Mouse (Mus musculus) gastrocnemius, adult 18-20 months (tissue): Measurements from ENCODE around the gene Zg16. TPM values are rescaled to one million over a fixed set of nuclear protein-coding genes. Genes with fewer than 3 reads are reported as not detected.

ENCODE experiments used
- DNase-seq: peaks from one replicate; pipeline ENCODE4 v3.0.0; 2021; ENCODE audit warnings: low spot score
- total RNA-seq, 2 experiments: library from RNA; stranded (reverse); gene quantifications; 2 replicates each; pipeline ENCODE4 v1.2.3; 2021

Gene Zg16
- total RNA-seq, 2 experiments from 2014 or later = not detected

DNA sequence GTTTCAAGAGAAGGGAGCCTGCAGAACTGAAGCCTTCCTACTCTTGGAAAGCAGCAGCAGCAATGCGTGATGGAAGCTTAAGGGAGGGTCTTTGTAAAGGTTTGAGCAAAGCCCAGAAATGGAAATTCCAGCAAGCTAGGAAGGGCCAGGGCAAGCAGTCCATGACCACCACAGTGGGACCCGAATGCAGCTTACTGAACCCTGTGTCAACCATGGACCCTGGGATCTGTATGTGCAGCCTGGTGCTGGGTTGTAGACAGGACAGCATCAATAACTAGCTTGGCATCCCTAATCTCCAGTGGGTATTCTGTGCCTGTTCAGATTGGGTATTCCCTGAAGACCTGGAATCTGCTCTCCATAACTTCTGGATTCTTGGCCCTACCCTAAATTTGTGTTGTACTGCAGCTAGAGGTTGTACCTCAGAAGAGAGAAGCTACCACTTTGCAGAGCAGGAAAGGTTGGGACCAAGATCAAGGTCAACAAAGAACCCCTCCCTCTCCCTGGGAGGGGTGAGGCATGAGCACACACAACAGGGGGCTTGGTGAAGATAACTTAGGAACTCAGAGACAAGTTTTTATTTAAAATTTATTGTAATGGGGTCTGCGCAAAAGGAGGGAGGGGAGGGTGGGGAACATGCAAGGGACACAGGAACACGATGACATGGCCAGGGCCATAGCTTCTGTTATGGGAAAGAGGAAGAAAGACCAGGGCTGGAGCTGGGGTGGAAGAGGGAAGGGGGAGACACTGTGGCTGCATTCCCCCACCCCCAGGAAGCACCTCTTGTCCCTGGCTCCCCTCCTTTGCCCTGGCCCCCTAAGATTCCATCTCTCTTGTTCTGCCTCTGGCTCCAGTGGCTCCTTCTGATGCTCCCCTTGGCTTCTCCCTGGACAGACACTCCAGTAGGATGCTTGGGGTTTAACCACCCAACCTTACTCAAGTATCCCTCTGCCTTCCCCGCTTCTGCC is 65.3 kb downstream of the Zg16 start:
- DNase-seq = no peak

DNA sequence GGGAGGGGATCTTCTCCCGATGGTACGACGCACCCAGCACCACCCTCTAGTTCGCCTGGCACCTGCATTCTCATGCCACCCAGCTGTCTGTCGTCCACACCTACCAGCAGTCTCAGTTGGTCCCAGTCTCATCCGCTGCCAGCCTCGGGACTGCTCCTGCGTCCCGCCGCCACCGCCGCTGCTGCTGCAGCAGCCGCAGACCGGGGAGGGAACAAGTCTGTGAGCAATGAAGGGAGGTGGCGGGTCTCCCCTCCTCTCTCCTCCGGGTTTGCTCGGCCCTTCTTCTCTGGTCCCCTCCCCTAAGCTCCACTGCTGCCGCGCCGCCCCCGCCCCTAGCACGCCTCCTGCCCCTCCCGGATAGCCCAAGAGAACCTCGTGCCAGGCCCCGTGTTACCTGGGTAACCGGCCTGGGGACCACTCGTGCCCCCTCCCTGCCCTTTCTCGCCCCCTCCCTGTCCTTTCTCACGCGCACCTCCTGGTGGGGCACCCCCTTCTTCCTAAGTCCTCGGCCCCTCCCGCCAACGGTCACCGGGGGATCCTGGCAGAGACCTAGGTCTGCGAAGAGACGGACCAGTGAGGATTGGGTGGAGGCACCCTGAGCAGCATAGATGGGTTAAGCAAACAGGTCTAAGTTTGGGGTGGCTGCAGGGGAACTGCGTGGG is 66.1 kb downstream of the Zg16 start, which contains the start of the genes Gm42742 and Prrt2:
Gm42742 (minus strand) TSS at position 197 of the 662 bp plus-strand sequence.
Prrt2 (minus strand) TSS at position 311 of the 662 bp plus-strand sequence.
- DNase-seq = no peak

DNA sequence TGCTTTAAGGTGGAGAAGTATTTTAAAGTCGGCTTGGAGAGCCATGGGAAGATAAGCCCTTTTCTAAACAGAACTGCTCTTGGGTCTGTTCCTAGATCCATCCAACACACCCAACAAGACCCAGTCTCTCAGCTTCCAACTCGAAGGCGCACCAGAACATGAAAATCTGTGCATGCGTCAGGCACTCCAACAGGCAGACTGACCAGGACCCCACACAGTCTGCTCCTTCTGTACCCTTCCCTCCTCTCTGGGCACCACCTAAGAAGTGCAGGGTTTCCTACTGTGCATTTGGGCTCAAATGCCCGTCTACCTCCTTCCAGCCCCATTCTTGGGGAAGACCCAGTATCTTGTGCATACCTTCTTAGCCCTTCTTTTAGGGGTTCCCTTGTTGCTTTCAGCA is 66.6 kb downstream of the Zg16 start:
- no peak for DNase-seq

DNA sequence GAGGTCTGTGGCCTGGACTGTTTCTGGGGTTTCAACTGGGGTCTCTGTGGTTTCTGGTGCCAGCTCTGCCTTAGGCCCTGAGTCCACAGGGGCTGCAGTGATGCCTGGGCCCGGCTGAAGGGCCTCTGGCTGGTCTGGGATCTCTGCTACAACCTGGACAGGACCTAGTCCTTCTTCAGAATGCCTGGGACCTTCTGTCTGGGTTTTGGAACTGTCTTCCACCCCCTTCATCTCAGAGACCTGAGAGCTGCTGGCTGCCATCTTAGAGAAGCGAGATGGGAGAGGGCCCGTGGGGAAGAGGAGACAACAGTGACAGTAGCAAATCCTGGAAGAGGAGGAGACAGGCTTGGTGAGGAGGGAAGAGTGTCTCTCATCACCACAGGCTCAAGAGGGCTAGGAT is 67.1 kb downstream of the Zg16 start:
- DNase-seq = no peak

DNA sequence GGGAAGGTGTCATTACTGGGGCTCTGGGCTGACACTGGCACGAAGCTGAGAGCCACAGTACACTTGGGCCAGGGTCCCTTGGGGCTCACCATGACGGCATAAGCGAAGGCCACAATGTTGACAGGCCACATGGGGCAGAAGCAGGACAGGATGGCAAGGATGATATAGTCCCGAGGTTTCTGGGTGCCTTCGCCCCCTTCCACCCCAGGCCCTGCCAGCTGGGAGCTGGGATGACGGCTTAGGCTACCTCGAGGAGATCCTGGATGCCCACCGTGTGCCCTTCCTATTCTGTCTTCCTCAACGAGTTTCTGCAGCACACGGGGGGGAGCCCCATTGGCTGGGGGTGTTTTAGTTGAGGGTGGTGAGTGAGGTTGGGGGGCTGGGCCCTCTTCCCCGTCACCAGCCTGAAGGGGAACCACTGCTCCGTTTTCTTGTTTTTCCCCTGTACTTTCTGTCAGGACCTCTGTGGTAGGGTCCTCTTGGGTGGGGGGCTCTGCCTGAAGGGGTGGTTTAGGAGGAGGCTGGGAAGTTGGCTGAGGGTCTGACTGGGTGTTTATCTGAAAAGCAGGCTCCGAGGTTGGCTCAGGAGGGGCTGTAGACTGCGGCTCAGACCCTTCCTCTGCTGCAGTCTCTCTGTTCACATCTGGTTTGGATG is 67.7 kb downstream of the Zg16 start:
- no peak for DNase-seq

DNA sequence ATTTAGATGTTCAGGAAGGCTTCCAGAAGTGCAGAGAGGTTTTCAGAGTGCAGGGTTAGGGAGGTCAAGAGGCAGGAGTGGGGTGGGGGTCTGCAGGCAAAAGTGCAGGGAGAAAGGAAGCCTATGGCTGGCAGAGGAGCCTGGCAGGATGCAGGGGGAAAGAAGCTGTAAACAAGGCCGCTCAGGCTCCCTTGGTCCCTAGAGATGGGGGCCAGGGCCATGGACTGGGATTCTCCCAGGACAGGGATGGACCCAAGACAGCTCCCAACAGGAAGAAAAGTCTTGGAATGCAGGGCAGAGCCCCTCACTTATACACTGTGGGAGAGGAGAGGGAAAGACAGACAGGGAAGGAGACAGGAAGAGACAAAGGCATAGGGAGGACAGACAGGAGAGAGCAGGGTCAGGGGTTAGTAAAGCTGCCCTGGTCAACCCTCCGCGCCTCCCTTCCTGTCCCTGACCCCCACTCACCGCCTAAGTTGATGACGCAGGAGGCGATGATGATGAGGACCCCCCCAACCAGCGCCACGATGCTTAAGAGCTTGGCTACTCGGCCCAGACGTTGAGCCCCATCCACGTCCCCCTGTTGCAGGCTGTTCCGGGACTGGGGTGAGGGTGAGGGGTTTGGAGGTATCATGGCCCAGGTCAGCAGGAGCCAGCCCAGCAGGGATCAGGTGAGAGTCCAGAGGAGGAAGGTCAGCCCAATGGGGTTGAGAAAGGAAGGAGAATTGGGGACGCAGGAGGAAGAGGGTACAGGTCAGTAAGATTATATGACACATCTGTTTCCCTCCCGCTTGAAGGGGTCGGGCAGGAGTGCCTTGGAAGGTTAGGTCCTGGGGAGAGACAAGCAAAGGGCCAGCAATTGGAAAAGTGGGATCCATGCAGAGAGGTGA is 68.5 kb downstream of the Zg16 start:
- DNase-seq = no peak

DNA sequence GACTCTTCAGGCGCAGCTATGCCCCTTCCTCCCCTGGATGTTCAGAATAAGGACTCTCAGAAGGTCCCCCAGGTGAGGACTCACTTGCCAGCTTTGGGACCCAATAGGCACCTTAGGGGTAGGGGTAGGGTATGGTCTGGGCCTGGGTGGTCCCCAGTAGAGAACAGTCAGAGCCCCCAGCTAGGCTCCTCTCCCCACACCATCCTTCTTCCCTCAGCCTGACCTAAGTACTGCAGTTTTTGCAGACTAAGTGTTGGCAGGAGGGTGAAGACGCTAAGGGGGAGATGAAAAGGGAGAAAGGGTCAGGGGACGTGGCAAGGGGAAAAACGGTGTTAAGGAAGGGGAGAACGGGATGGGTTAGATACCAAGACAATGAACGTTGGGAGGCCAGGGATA is 69.2 kb downstream of the Zg16 start:
- no peak for DNase-seq

DNA sequence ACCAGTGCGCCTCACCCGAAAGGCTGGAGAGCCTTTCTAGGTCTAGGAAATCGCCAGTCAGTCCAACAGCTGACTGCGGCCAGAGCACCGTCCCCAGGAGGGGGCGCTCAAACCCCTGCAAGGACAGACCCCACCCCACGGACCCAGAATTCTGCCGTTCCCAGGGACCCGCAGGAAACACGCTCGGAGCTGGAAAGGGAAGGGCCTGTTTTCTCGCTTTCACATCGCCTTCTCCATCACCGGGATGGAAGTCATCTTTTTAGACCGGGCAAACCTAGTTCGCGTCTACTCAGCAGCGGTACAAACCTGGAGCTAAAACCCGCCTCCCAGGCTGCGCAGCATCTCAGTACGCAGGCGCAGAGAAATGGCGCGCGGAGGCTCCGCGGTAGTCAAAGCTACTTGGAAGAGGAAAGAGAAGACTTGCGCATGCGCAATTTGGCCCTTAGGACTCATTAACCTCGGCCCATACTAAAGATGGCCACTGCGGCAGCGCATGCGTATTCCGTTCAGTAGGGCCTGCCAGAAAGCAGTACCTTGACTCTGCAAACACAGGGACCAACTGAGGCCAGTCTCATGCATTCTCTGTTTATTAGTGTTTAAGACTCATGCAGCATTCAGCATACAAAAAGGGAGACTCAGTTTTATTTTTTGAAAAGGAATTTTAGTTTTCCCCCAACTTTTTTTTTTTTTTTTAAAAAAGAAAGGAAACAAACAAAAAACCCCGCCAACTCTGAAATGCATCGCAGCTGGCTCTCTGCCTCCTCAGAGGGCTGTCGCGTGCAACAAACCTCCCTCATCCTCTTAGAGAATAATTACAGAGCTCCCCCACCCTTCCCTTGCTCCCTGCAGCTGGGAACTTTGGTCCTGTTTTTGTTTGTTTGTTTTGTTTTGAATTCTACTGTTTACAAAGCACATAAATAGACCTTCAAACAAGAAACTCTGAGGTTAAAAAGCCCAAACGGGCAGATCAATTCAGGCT is 69.9 kb downstream of the Zg16 start, which contains the start of gene Pagr1a:
Pagr1a (minus strand) TSS at position 382 of the 979 bp plus-strand sequence.
- peak; percentile 97 for DNase-seq

DNA sequence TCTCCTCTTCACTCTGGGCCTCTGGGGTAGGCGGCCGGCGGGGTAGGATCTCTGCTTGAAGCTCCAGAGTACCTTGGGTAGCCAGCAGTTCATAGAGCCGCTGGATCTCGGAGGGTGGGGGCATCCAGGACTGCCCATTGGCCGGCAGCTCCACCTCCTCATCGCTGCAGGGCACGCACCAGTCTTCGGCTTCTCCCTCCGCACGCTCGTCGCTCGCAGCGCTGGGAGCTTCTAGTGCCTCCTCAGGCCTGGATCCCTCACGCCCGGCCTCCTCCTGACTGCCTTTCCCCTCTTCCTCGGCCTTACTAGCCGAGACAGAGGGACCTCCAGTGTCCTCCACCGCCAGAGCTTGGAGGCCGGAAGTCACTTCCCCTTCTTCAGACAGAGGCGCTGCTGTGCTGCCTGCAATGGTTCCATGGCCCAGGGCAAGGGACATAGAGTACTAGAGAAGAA is 70.6 kb downstream of the Zg16 start:
- no peak for DNase-seq

DNA sequence TGATC is 70.8 kb downstream of the Zg16 start, which contains the start of gene Pagr1b:
Pagr1b (minus strand) TSS at position 4 of the 5 bp plus-strand sequence.
- no peak for DNase-seq

DNA sequence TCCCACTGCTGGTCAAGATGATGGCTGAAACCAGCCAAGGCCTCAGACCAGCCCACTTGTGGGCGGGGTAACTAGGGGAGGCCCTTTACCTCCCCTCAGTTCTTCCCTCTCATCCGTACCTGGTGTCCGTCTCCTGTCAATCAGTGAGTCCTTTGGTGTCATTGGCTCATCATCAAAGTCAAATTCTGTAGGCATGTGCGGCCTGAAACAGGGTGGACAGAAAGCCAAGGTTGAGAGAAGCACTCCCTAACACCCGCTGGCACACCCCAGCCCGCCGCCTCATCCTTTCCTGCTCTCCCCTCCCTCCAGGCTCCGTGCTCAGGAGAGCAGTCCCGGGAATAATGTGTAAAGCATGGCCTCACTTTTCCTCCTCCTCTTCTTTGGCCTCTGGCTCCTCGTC is 71.0 kb downstream of the Zg16 start:
- no peak for DNase-seq

DNA sequence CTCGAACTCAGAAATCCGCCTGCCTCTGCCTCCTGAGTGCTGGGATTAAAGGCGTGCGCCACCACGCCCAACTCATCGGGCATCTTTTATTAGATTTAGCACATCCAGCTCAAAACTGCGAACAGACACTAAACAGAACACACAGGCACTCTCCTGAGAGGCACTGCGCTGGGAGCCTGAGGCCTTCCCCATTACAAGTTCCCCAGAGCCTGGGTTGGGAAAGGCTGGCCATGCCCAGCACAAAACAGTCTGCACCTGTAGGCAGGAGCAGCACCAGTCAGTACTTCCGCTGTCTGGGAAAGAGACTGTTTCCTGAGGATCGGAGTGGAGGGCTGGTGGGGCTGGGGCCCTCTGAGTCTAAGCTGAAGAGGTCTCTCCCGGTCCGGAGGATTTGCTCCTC is 72.1 kb downstream of the Zg16 start:
- no peak for DNase-seq

DNA sequence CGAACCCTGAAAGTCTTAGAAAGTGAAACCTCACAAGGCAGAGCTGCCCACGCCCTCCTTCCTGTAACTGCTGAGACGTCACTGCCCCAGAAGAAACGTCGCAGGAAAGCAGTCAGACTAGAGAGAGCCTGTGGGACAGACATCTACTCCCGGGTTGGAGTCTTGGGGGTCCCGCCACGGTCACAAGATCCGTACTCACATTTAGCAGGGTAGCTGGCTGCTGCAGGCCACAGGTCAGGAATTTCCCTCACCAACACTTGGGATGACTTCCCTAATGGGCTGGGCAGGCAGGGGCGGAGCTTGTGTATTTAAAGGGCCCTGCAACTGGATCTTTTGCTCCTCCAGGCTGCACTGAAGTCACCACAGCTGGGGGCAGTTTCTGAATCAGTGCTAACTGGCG is 72.8 kb downstream of the Zg16 start, which contains the start of gene Mvp:
Mvp (minus strand) TSS at position 302 of the 400 bp plus-strand sequence.
- peak; percentile 77 for DNase-seq

DNA sequence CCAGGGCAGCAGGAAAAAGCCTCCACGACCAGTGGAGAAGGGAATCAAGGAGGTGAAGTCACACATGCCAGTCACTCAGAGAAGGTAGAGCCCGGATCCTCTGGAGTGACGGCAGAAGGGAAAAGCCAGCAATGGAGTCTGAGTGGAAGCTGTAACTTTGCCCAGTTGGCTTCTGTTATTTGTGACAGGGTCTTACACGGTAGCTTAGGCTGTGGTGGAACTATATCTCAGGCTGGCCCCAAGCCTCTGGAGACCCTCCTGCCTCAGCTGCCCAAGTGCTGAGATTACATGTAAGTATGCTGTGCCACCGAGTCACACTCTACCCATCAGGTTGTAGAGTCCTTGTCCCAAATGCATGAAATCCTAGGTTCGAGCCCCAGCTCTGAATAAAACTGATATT is 73.7 kb downstream of the Zg16 start:
- DNase-seq = no peak

DNA sequence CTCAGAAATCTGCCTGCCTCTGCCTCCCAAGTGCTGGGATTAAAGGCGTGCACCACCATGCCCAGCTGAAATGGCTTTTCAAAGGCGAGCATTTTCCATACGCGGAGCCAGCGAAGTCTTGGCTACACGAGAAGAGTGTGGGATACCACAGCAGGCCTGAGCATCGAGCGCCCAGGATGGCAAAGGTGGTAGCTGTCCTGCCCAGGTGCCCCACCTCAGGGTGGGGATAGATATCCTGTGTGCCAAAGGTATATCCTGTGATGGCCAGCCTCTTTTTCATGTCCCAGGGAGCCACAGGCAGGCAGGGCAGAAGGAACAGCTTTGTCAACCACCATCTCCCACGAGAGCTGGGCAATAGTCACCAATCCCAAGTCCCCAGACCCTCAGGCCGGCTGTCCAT is 74.3 kb downstream of the Zg16 start:
- DNase-seq = no peak

DNA sequence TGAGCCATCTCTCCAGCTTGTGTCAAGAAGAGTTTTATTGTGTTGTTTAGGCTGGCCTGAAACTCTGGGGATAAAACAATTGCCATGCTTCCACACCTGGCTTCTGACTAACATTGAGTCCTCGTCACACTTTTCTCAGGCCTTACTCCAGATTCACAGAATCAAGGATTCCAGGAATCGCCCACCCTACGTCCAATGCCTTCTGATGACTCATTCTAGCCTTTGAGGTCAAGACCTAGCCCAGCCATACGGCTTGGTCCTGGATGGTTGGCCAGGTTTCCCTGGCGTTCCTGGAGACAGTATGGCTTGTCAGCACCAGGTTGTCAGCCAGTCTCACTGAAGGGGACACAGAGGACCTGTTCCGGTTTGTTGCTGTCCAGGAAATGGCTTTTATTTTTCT is 74.8 kb downstream of the Zg16 start:
- DNase-seq = no peak

DNA sequence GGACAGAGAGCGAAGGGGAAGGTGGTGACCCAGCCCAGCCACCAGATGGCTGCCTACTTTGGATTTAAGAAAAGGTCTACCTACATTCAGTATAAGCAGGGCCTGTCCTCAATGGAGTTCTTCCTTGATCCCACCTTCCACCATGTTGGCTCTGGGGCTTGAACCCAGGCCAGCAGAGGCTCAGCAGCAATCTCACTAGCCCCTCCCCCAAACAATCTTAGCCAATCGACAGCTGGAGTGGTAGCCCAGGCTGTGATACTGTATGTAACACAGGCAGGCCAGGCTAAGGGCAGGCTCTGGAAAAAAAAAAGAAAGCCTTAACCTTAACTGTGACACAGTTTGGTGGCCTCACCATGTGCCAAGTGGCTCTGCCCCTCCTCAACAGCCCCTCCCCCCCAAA is 75.4 kb downstream of the Zg16 start:
- no peak for DNase-seq

DNA sequence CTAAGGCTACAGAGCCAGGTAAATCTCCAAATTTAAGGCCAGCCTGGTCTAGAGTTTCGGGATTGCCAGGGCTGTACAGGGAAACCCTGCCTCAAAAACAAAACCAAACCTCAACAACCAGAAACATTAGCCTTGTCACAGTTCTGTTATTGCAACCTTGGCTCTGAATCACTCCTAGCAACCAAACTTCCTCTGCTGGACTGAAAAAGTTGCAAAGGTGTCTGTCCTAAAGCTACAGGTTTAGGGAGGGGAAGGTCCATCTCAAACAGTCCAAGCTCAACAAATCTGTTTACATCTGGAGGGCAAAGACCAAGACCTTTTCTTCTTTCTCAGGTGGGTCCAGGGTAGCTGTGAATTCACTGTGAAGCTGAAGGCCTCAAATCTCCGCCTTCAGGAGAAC is 76.1 kb downstream of the Zg16 start:
- no peak for DNase-seq

DNA sequence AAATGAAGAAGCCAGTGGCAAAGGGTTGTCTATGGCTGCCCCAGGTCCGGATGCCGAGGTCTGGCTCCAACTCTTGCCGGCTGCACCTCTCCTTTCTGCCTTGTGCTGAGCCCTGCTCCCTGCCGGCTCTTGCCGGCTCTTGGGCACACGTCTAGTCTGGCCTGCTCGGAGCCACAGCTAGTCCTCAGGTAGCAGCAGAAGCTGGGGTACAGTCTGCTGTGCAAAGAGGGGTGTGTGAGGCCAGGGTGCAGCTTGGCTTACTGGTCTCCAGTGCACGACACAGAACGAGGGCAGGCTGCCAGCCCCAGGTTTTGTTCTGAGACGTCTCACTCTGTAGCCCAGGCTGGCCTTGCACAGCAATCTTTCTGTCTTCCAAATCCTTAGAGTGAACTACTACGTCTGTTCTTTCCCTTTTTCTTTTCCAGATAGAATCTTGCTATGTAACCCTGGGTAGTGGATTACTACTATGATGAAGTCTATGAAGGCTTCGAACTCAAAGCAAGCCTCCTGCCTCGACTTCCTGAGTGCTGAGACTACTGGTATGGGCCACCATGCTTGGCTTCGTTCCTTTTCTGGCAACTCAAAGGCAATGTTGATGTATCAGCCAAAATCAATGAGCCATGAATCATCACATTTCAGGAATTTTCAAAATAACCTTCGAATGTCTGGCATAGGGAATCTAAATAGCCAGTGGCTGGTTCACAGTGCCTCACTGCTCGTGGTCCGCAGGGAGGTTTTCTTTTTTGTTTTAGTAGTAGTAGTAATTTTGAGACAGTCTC is 77.6 kb downstream of the Zg16 start:
- no peak for DNase-seq
